Comparison of ENCODE assay signal across 8 mouse cellular contexts in genomic region chr16:10452445-10452896, GRCm38 (mm10). TPM values are rescaled to one million over a fixed set of nuclear protein-coding genes. Genes with fewer than 3 reads are reported as not detected.
DNase-seq lines count a peak whose midpoint lies in the region.

No protein-coding gene starts in this region.

- DNase-seq in retina, postnatal 1 day: peak; percentile 39
- DNase-seq in retina, embryonic 14.5 days (ENCODE audit: low spot score): no peak
- peak; percentile 30 for DNase-seq in cerebellum, adult 9-11 months
- DNase-seq in heart, adult 8-10 months (ENCODE audit: low spot score): peak; percentile 77
- DNase-seq in kidney, postnatal 36 days: peak; percentile 93 to 95
- DNase-seq in lung, postnatal 10 days: peak; percentile 96
- DNase-seq in right cerebral cortex, postnatal 4 days: peak; percentile 87
- DNase-seq in embryo, embryonic 9.5 days (ENCODE audit: extremely low spot score): no peak

RNA-seq across cellular contexts. Expression of gene Tvp23a, which starts 5.3 kb away (rescaled TPM):
- total RNA-seq in heart, adult 8-10 months (2022): under 1 TPM in 3 of 4 experiments, not detected in 1; 0.16 to 0.66 (median 0.28) TPM

RNA-seq across cellular contexts. Expression of gene Ciita, which starts 27.4 kb away (rescaled TPM):
- under 1 TPM; 0.35 to 0.92 (median 0.67) TPM for total RNA-seq in heart, adult 8-10 months (2022)

RNA-seq across cellular contexts. Expression of gene Nubp1, which starts 40.7 kb away (rescaled TPM):
- total RNA-seq in heart, adult 8-10 months (2022): 10 to 100 TPM in 1 of 4 experiments, 1 to 10 TPM in 3; 7.0 to 10.0 (median 8.5) TPM

RNA-seq across cellular contexts. Expression of gene Tekt5, which starts 57.2 kb away (rescaled TPM):
- total RNA-seq in heart, adult 8-10 months (2022): under 1 TPM in 1 of 4 experiments, not detected in 3; 0.22 TPM

Comparison
In these comparisons a context has a peak if more than half of its experiments do, and no peak if none do; other contexts are left out.
1. DNase-seq: peak in retina, postnatal 1 day (single experiment), cerebellum, adult 9-11 months (single experiment), heart, adult 8-10 months (single experiment), kidney, postnatal 36 days (2 of 2), lung, postnatal 10 days (single experiment) and right cerebral cortex, postnatal 4 days (single experiment); none in retina, embryonic 14.5 days (single experiment) and embryo, embryonic 9.5 days (single experiment).